Mouse (Mus musculus): ENCODE data around the gene Bola1. TPM values are rescaled to one million over a fixed set of nuclear protein-coding genes. Genes with fewer than 3 reads are reported as not detected.
"Not testable (repeated sequence)": the region's sequence is repeated elsewhere in the genome, so short reads cannot be mapped to it uniquely, and the experiment has no call there.

Gene Bola1
- polyA plus RNA-seq, 1 experiment from 2014 or later: 52.6 TPM

DNA sequence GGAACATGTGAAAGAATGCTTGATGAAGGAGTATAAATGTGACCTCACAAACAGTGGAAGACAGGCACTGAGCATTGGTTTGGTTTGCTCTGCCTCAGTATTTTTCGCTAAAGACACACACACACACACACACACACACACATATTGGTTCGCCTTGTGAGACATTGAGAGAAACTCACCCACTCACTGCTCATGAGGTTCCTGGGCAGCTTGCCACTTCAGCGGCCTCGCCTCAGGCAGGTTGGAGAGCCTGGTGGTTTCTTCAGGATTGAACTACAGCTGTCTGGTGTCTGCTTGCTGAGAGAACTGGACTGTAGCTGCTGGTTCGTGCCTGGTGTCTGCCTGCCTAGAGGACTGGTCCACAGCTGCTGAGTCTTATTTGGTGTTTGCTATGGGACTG is 40.7 kb upstream of the Bola1 start:
- Histone ChIP-seq H3K4me2 (replicated peaks) (no peak overlapping the region), H3K4me3 (no peak overlapping the region), H3K9ac (no peak overlapping the region), H3K27ac (no peak overlapping the region), H3K27me3 (no peaks in the 10 kb centered on the region), H3K36me3 (no peaks in the 10 kb centered on the region), H3K9me3 (no peaks in the 10 kb centered on the region), H3K4me1 (peaks cover 17% of the 10 kb centered on the region; the same call in 1 of the 2 replicates)
- 91% methylated on average over 5 of the region's 5 CpGs for WGBS
- ATAC-seq (ENCODE audit: insufficient number of reproducible peaks, insufficient read depth, low FRiP score, low TSS enrichment): no peak

DNA sequence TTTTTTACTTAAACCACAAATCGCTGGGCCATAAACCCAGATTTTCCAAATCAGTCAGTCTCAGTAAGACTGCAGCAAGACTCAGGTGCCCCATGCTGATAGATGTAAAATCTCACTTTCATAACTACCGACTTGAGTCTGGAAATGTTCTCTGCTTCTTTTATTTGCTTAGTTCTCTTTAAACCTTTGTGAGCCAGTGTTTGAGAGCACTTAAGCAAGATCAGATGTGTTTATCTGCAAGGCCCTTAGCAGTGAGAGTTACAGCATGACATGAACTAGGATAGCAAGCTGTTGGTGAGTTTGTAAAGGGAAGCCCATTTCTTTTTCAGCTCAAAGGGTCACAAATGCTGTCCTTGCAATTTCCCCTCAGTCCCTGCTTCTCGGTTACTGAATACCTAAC is 37.7 kb upstream of the Bola1 start:
- Histone ChIP-seq H3K9me3 (no peaks in the 10 kb centered on the region), H3K9ac (no peak overlapping the region), H3K36me3 (no peaks in the 10 kb centered on the region), H3K4me2 (replicated peaks) (no peak overlapping the region), H3K4me1 (peaks cover 6% of the 10 kb centered on the region; the same call in 1 of the 2 replicates), H3K27ac (no peak overlapping the region), H3K27me3 (no peaks in the 10 kb centered on the region), H3K4me3 (no peak overlapping the region)
- WGBS: 60% methylated on average over 3 of the region's 3 CpGs
- ATAC-seq (ENCODE audit: insufficient number of reproducible peaks, insufficient read depth, low FRiP score, low TSS enrichment): no peak

DNA sequence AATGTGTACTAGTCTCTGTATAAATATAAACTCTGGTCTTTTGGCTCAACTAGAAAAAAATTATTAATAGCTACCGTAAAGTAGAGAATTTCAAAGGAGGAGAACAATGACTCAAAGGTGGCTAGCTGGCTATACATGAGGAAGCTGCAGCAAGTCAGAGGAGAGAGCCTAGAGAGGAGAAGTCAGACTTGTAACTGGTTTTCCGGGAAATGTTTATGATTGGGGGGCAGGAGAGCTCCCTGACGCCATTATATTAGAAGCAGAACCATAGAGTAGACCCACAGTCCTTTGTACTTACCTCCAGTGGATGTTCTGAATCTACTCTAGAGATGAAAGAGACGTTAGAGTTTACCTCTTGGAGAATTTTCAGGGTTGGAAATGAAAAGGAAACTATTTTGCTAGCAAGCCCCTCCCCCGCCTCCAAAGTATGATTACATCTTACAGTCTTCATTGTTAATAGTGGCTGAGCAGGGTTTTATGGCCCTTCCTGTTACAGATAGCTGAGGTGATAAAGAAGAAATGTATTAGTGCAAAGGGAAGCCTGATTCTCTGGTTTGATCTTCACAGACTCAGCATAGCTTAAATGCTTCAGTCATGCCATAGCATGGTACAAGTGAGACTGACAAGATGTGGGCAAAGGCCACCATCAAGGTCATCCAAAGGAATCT is 36.6 kb upstream of the Bola1 start:
- Histone ChIP-seq H3K4me1 (no peaks in the 10 kb centered on the region), H3K9ac (no peak overlapping the region), H3K9me3 (no peaks in the 10 kb centered on the region), H3K27me3 (no peaks in the 10 kb centered on the region), H3K36me3 (no peaks in the 10 kb centered on the region), H3K27ac (no peak overlapping the region), H3K4me2 (replicated peaks) (no peak overlapping the region), H3K4me3 (no peak overlapping the region)
- 75% methylated on average over 5 of the region's 5 CpGs for WGBS
- ATAC-seq (ENCODE audit: insufficient number of reproducible peaks, insufficient read depth, low FRiP score, low TSS enrichment): no peak

DNA sequence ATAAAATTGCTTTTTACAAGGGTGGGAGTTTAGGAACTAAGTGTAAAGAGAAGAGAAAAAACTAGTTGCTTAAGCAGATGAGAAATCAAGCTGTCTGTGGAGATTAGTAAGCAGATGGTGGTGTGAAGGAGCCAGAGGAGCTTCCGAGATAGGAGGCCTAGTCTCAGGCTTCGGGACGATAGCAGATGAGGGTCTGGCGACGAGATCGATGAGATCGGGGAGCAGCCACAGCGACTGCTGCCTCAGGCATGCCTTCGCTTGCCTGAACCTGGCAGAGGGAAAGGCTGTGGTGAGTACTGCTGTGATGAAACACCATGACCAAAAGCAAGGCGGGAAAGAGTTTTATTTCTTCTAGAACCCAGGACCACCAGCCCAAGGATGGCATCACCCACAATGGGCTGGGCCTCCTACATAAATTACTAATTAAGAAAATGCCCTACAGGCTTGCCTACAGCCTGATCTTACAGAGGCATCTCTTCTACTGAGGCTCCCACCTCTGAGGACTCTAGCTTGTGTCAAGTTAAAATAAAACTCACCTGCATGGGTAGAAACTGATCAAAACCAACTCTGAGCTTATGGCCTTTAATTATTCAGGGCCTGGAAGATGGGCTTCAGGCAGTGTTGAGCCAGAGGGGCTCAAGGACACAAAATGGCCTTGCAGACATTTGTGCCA is 35.3 kb upstream of the Bola1 start:
- 51% methylated on average over 10 of the region's 10 CpGs for WGBS
- H3K36me3 ChIP-seq: no peaks in the 10 kb centered on the region

DNA sequence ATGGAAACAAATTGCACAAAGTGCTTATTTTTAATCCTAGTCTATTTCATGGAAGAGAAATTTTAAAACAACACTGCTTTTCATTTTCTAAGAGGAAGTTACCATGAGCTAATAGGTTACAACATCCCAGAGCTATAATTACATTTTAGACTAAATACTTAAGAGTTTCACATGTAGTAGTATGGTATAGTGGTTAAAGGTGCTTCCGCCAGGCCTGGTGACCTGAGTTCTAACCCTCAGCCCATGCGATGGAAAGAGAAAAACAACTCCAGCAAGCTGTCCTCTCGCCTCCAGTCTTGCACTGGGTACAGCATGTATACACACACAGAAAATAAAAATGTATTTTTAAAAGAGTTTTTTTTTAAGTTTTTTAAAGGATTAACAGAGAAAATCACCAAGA is 32.3 kb upstream of the Bola1 start:
- 92% methylated on average over 3 of the region's 3 CpGs for WGBS
- no peak for ATAC-seq (ENCODE audit: insufficient number of reproducible peaks, insufficient read depth, low FRiP score, low TSS enrichment)
- Histone ChIP-seq H3K36me3 (no peaks in the 10 kb centered on the region), H3K27ac (no peak overlapping the region), H3K4me1 (peaks cover 16% of the 10 kb centered on the region), H3K9ac (no peak overlapping the region), H3K9me3 (no peaks in the 10 kb centered on the region), H3K4me3 (no peak overlapping the region), H3K27me3 (no peaks in the 10 kb centered on the region), H3K4me2 (replicated peaks) (no peak overlapping the region)

More for the DNA sequence above, 35.3 kb upstream of the Bola1 start:
- ATAC-seq (ENCODE audit: insufficient number of reproducible peaks, insufficient read depth, low FRiP score, low TSS enrichment): no peak
- Histone ChIP-seq H3K9me3 (no peaks in the 10 kb centered on the region), H3K9ac (no peak overlapping the region), H3K27me3 (no peaks in the 10 kb centered on the region), H3K4me2 (replicated peaks) (no peak overlapping the region; the same call in 1 of the 2 replicates), H3K27ac (no peak overlapping the region), H3K4me3 (no peak overlapping the region), H3K4me1 (no peaks in the 10 kb centered on the region)

DNA sequence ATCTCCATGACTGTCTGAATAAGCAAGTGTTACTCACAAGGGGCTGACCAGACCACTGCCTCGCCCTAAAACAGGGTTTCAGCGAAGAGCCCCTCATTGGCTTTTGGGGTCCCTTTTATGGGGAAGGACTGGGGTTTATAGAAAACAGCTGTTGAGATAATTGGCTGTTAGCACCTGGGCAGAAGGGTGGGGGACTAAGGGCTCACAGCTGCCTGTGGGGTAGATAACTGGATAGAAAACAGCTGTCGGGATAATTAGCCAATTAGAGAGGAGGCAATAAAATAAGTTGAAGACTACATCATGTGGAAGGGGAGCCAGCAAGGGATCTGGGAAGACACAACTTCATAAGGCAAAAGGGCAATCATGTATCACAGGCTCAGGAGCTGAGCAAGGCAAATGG is 31.4 kb upstream of the Bola1 start:
- Histone ChIP-seq H3K9ac (no peak overlapping the region), H3K27ac (no peak overlapping the region), H3K27me3 (no peaks in the 10 kb centered on the region), H3K36me3 (no peaks in the 10 kb centered on the region), H3K4me3 (no peak overlapping the region), H3K9me3 (no peaks in the 10 kb centered on the region), H3K4me2 (replicated peaks) (no peak overlapping the region), H3K4me1 (peaks cover 16% of the 10 kb centered on the region)
- ATAC-seq (ENCODE audit: insufficient number of reproducible peaks, insufficient read depth, low FRiP score, low TSS enrichment): no peak
- 55% methylated on average over 3 of the region's 3 CpGs for WGBS

DNA sequence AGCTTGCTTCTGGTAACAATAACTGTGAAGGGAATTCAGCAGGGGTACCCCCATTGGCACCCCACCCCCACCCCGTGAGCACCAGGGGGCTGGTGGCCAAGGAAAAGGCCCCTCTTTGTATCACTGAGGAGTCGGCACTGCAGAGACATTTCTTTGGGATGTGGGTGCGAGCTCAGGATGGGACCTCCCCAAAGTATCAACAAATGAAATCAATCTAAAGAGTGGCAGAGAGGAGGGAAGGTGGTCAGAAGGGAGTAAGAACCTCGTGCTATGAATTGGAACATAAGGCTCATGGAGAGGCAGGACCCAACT is 29.5 kb upstream of the Bola1 start:
- H3K4me1 ChIP-seq: peaks cover 24% of the 10 kb centered on the region
- WGBS: 55% methylated on average over 4 of the region's 4 CpGs
- 0 out of 2 replicates have a peak overlapping the region, but pooled peaks have one; percentile 63 for H3K27ac ChIP-seq
- no peak for ATAC-seq (ENCODE audit: insufficient number of reproducible peaks, insufficient read depth, low FRiP score, low TSS enrichment)
- no peaks in the 10 kb centered on the region for H3K36me3 ChIP-seq
- 0 out of 2 replicates have a peak overlapping the region, but pooled peaks have one; percentile 15 for H3K9ac ChIP-seq
- peak overlapping the region; percentile 50 for H3K4me2 ChIP-seq (replicated peaks)
- no peaks in the 10 kb centered on the region for H3K9me3 ChIP-seq
- peak overlapping the region; percentile 39; the same call in 1 of the 2 replicates for H3K4me3 ChIP-seq
- no peaks in the 10 kb centered on the region for H3K27me3 ChIP-seq

DNA sequence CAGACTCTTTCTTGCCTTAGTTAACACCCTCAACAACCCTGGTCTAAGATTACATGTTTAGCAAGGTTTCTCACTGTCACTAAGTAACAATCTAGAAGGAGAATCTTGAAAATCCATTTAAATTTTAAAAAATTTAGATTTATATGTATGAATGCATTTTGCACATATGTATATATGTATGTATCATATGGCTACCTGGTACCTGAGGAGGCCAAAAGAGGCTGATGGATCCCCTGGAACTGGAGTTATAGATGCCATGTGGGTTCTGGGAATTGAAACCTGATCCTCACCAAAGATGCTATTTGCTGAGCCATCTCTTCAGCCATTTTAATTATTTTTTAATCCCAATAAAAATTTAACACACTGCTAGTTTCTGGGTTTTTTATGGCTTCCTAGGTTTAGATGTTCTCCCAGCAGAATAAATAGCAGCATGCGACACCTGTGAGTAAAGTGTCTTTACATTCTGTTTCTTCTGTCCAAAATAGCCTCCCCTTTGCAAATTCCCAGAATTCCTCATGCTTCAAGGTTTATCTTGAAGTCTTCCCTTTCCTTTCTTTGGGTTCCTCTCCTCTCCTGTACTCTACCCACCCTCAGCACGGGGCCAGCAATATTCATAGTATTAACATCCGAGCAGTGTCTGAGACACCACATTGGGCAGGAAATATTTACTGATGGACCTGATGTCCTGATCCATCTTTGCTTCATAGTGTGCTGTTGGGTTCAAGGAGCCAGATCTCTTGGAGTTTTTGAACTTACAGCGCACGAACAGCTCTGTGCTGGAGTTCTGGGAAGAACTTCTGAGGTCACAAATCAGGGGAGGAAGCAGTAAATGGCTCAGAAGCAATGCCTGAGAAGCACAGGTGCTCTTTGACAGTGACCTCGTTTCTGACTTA is 28.9 kb upstream of the Bola1 start:
- Histone ChIP-seq H3K9me3 (no peaks in the 10 kb centered on the region), H3K9ac (peak overlapping the region; percentile 52), H3K4me1 (peaks cover 27% of the 10 kb centered on the region), H3K4me2 (replicated peaks) (peak overlapping the region; percentile 50), H3K36me3 (no peaks in the 10 kb centered on the region), H3K4me3 (peak overlapping the region; percentile 39), H3K27ac (peak overlapping the region; percentile 70), H3K27me3 (no peaks in the 10 kb centered on the region)
- ATAC-seq (ENCODE audit: insufficient number of reproducible peaks, insufficient read depth, low FRiP score, low TSS enrichment): no peak
- 54% methylated on average over 6 of the region's 6 CpGs for WGBS

DNA sequence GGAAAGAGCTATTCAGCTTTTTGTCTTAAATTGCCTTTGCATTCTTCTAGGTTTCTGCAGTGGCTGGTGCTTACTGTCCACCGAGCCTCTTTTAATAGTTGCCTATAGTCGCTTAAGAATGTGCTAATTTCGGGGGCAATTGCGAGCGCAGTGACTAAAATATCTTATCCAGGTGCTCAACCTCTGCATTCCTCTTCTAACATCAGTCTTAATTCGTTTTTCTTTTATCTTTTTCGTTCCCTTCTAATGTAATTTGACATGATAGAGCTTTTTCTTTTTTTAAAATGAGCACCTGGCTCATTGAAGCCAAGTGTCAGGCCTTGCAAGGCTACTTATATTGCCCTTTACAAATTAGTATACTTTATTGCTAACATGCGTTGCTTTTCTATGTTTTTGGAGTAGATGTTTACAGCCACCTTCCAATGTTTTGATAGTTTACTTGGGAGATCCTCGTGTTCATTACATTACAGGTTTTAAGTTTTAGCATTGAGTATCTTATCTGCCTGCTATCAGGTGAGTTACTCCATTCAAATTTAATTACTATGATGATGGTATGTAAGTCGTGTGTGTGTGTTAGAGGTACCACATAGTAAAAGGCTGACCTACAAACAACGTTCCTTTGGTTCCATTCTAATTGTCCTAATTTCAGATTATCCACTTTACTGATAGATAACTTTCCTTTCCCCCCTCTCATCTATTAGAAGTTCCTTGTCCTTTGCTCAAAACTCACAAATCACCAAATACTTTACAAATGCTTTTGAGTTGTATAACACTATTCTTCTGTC is 28.0 kb upstream of the Bola1 start:
- Histone ChIP-seq H3K4me2 (replicated peaks) (peak overlapping the region; percentile 50), H3K4me1 (peaks cover 27% of the 10 kb centered on the region), H3K36me3 (no peaks in the 10 kb centered on the region), H3K9me3 (no peaks in the 10 kb centered on the region), H3K27ac (peak overlapping the region; percentile 70), H3K27me3 (no peaks in the 10 kb centered on the region), H3K9ac (peak overlapping the region; percentile 52), H3K4me3 (peak overlapping the region; percentile 39)
- 2% methylated on average over 11 of the region's 11 CpGs for WGBS
- ATAC-seq (ENCODE audit: insufficient number of reproducible peaks, insufficient read depth, low FRiP score, low TSS enrichment): no peak

DNA sequence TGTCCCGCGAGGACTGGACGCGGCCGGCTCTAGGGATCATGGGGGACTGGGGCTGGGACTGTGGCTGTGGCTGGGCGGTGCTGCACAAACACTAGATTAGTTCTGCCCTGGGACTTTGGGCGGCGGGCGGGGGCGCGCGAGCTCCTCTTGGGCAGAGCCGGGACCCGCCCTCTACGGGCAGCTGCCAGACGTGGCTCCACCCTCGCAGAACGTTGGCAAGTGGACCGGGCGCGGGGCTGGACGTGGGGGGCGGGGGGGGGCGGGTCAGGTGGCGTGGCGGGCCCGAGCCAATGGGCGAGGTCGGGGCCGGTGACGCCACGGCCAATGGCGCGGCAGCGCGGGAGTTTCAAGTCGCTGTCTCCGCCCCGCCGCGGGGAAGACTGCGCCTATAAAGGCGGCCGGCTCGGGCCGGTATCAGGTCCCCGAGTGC is 26.9 kb upstream of the Bola1 start, which contains the start of gene Hist2h3c1:
Hist2h3c1 (plus strand) TSS at position 259 of the 430 bp plus-strand sequence.
- no CpG with 5 or more reads among the region's 47 CpGs for WGBS
- Histone ChIP-seq H3K27ac (peak within 1 kb of the TSS; percentile 74), H3K4me1 (peaks cover 29% of the 10 kb centered on the region), H3K4me2 (replicated peaks) (peak within 1 kb of the TSS; percentile 50), H3K4me3 (peak within 1 kb of the TSS; percentile 39), H3K9ac (peak within 1 kb of the TSS; percentile 52)
- H3K36me3 ChIP-seq, H3K27me3 ChIP-seq, H3K9me3 ChIP-seq: not testable (repeated sequence)
- peak; percentile 92 for ATAC-seq (ENCODE audit: insufficient number of reproducible peaks, insufficient read depth, low FRiP score, low TSS enrichment)

DNA sequence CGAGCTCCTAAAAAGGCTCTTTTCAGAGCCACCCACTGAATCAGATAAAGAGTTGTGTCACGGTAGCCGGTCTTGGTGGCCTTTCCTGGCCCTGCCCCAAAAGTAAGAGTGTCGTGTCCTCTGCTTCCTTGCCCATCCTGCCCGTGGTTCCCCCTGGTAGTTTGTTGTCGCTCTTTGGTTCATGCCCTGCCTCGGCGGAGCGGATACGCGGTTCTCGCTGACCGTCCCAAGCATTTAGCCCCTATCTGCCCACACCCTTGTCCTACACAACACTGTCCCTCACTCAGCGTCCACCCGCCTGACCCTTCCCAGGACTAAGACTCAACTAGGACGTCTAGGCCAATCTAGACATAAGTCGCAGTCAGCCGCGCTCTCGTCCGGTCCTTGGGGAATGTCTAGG is 26.5 kb upstream of the Bola1 start:
- not testable (repeated sequence) for H3K9ac ChIP-seq; H3K4me2 ChIP-seq (replicated peaks); H3K27me3 ChIP-seq; H3K36me3 ChIP-seq; H3K9me3 ChIP-seq
- WGBS: under 1% methylated on average over 10 of the region's 21 CpGs
- Histone ChIP-seq H3K27ac (peak overlapping the region; percentile 74; the same call in 1 of the 2 replicates), H3K4me3 (peak overlapping the region; percentile 34), H3K4me1 (peaks cover 29% of the 10 kb centered on the region)
- peak; percentile 12 for ATAC-seq (ENCODE audit: insufficient number of reproducible peaks, insufficient read depth, low FRiP score, low TSS enrichment)

Measured in embryonic facial prominence, embryonic 12.5 days (tissue).